Mouse (Mus musculus) MEL (cell line): Measurements from ENCODE around the gene A930009A15Rik.

Source experiments
- ELF1 ChIP-seq: IDR thresholded peaks from 2 replicates; pipeline ENCODE4 v1.6.1; 2014; ENCODE audit warnings: low read depth, mild to moderate bottlenecking, inconsistent platforms, low read length, improper control_type of control experiment, moderate library complexity
- EP300 ChIP-seq, 2 experiments: IDR thresholded peaks; 2 replicates each; pipeline ENCODE4 v1.6.1; 2011; ENCODE audit warnings: improper control_type of control experiment in 2 of 2, low read length in 2 of 2, low read depth in 1 of 2, mild to moderate bottlenecking in 1 of 2
- GABPA ChIP-seq: IDR thresholded peaks from 2 replicates; pipeline ENCODE4 v1.6.1; 2012; ENCODE audit warnings: low read depth, mild to moderate bottlenecking, inconsistent platforms, low read length, improper control_type of control experiment, moderate library complexity
- MAFK ChIP-seq: IDR thresholded peaks from 2 replicates; pipeline ENCODE4 v1.6.1; 2011; ENCODE audit warnings: low read depth, mild to moderate bottlenecking, low read length, improper control_type of control experiment, borderline replicate concordance
- MAX ChIP-seq: IDR thresholded peaks from 2 replicates; pipeline ENCODE4 v1.6.1; 2011; ENCODE audit warnings: low read length, improper control_type of control experiment
- MYC ChIP-seq: IDR thresholded peaks from 2 replicates; pipeline ENCODE4 v1.6.1; 2011; ENCODE audit warnings: low read depth, mild to moderate bottlenecking, low read length, improper control_type of control experiment, moderate library complexity
- NELFE ChIP-seq: IDR thresholded peaks from 2 replicates; pipeline ENCODE4 v1.6.1; 2011; ENCODE audit warnings: low read depth, low read length, improper control_type of control experiment
- POLR2A ChIP-seq, 2 experiments: IDR thresholded peaks; 2 replicates each; pipeline ENCODE4 v1.6.1; 2011 to 2012; ENCODE audit warnings: low read length in 2 of 2, mild to moderate bottlenecking in 2 of 2, control low read depth in 1 of 2, improper control_type of control experiment in 1 of 2, low read depth in 1 of 2, moderate library complexity in 1 of 2; ENCODE audit not compliant: control insufficient read depth in 1 of 2, insufficient read depth in 1 of 2, poor library complexity in 1 of 2
- TAL1 ChIP-seq: IDR thresholded peaks from 2 replicates; pipeline ENCODE4 v1.6.1; 2012; ENCODE audit warnings: mild to moderate bottlenecking, inconsistent platforms, low read length, moderate library complexity, mixed read lengths
- TBP ChIP-seq: IDR thresholded peaks from 2 replicates; pipeline ENCODE4 v1.8.0; 2011; ENCODE audit warnings: low read depth, low read length, improper control_type of control experiment
- TCF12 ChIP-seq: IDR thresholded peaks from 2 replicates; pipeline ENCODE4 v1.6.1; 2014; ENCODE audit warnings: low read depth, mild to moderate bottlenecking, inconsistent platforms, low read length, improper control_type of control experiment, moderate library complexity

DNA sequence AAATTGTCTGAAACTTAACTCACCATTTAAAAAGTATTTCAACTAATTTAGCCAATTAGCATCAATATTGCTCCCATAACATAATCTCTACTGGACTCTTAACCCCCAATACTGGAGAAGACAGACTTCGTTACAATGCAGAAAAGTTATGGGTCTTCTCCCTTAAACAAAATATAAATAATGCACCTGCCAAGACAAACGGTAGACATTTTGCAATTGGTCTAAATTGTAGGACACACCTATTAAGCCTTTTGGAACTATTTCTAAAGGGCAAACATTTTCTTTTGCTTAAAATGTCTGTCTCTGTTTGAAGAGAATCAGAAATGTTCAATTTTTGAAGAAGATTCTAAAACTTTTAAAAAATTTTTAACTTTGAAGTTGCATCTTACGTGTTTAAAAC, 13.3 kb downstream of the A930009A15Rik start:
- TF ChIP-seq EP300 (IDR thresholded peaks at IDR 0.05; ENCODE audit: low read depth in 1 of 2, low read length in 2 of 2) = no peak
- TF ChIP-seq MAX = no peak
- TF ChIP-seq TAL1 = no peak
- TF ChIP-seq POLR2A (IDR thresholded peaks at IDR 0.05; ENCODE audit: control insufficient read depth in 1 of 2, insufficient read depth in 1 of 2, low read depth in 1 of 2, low read length in 2 of 2, poor library complexity in 1 of 2) = no peak
- no peak for TF ChIP-seq MAFK
- no peak for TF ChIP-seq TBP
- no peak for TF ChIP-seq TCF12
- TF ChIP-seq GABPA = no peak
- no peak for TF ChIP-seq ELF1
- TF ChIP-seq MYC = no peak
- TF ChIP-seq NELFE = no peak
